Mouse (Mus musculus) embryonic facial prominence, embryonic 14.5 days (tissue): ENCODE measurements at regions not wholly inside any gene's neighbourhood (a gene's known extent, or its start where the extent isn't known, plus 50 kb on each side); places are given as distances from the start of the nearest gene placed in this dataset.
A peak's percentile ranks its signal among the peaks of the same experiment; 100 is the strongest.

Source experiments
- ATAC-seq: fragments of 200-750 bp; cut with Nextera tagmentation; 2 replicates; pipeline ENCODE4 v1.8.0; 2017; ENCODE audit warnings: low read depth, moderate number of reproducible peaks, moderate TSS enrichment
- DNase-seq: peaks from one replicate; pipeline ENCODE4 v3.0.0-alpha.2; 2015; ENCODE audit warnings: low spot score
- H3K27ac ChIP-seq: fragments of 300-500 bp; sonication (generic); replicated peaks from 2 replicates; pipeline ENCODE4 v1.5.1; 2014; ENCODE audit warnings: low read depth, mild to moderate bottlenecking, low read length, moderate library complexity
- H3K27me3 ChIP-seq: fragments of 300-500 bp; sonication (generic); replicated peaks from 2 replicates; pipeline ENCODE4 v1.6.1; 2014; ENCODE audit warnings: low read length; ENCODE audit not compliant: control insufficient read depth, insufficient read depth
- H3K36me3 ChIP-seq: fragments of 300-500 bp; sonication (generic); 2 replicates; pipeline ENCODE4 v1.6.1; 2014; ENCODE audit warnings: low read length, mixed read lengths; ENCODE audit not compliant: control insufficient read depth, insufficient read depth
- H3K4me1 ChIP-seq: fragments of 300-500 bp; sonication (generic); 2 replicates; pipeline ENCODE4 v1.6.1; 2014; ENCODE audit warnings: antibody characterized with exemption, low read length; ENCODE audit not compliant: control insufficient read depth, insufficient read depth
- H3K4me2 ChIP-seq: fragments of 300-500 bp; sonication (generic); 2 replicates; pipeline ENCODE4 v1.6.1; 2014; ENCODE audit warnings: low read depth, mild to moderate bottlenecking, low read length, moderate library complexity, mixed read lengths
- H3K4me3 ChIP-seq: fragments of 300-500 bp; sonication (generic); 2 replicates; pipeline ENCODE4 v1.5.1; 2014; ENCODE audit warnings: low read depth, mild to moderate bottlenecking, low read length
- H3K9ac ChIP-seq: fragments of 300-500 bp; sonication (generic); 2 replicates; pipeline ENCODE4 v1.6.1; 2014; ENCODE audit warnings: low read depth, mild to moderate bottlenecking, low read length, moderate library complexity, mixed read lengths
- H3K9me3 ChIP-seq: fragments of 300-500 bp; sonication (generic); 2 replicates; pipeline ENCODE4 v1.6.1; 2016; ENCODE audit warnings: low read length; ENCODE audit not compliant: control insufficient read depth
- WGBS: fragments of 180-500 bp; shearing (Covaris S2); extraction: QIAGEN DNeasy Blood & Tissue Kit; methylation state at CpG from one replicate; pipeline ENCODE4 v1.1.7; 2014; 5-methylcytosine and 5-hydroxymethylcytosine counted together

DNA sequence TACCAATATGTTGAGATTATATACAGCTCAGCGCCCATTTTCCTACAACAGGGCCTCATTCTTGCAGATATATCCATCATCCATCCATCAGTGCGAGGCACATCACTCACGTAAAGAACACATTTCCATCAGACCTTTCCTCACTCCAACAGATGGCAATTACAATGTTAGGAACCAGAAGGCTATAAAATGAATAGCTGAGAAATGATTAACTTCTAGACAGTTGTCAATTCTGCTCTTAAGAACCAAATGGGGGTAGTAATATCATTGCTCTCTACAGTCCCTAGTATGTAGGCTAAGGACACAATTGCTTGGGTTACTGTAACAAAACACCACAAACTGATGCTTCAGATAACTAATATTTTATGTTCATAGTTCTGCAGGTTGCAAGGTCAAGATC, 176.1 kb upstream of the Sash1 start:
- H3K36me3 ChIP-seq: no peaks in the 10 kb centered on the region
- DNase-seq (no peak), ATAC-seq (no peak)
- H3K27ac ChIP-seq: no peak overlapping the region
- H3K27me3 ChIP-seq: no peaks in the 10 kb centered on the region
- H3K4me2 ChIP-seq: no peak overlapping the region
- no peaks in the 10 kb centered on the region for H3K4me1 ChIP-seq
- no peak overlapping the region for H3K9ac ChIP-seq
- no peak overlapping the region for H3K4me3 ChIP-seq
- 90% methylated on average over 3 of the region's 3 CpGs for WGBS
- H3K9me3 ChIP-seq: no peaks in the 10 kb centered on the region

DNA sequence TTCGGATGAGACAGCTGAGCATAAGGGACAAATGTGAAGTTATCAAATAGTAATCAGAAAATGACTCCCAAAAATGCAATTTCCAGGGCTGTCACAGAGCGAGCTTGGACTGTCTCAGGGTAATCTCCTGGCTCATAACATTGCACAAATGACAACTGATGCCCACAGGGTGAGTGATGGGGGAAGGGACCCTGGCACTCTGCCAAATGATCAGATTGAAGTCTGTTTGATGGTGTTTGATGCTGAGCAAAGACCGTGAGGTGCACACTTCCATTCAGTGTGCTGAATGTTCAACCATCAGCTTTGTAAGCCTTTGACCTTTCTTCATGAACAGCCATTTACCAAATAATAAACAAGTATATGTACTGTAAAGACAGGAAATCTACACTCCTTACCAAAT, 169.4 kb upstream of the Sash1 start:
- Histone ChIP-seq H3K27ac (no peak overlapping the region), H3K4me2 (no peak overlapping the region), H3K4me1 (no peaks in the 10 kb centered on the region; the same call in 1 of the 2 replicates), H3K27me3 (no peaks in the 10 kb centered on the region), H3K4me3 (no peak overlapping the region), H3K9me3 (no peaks in the 10 kb centered on the region), H3K9ac (no peak overlapping the region), H3K36me3 (no peaks in the 10 kb centered on the region)
- ATAC-seq (no peak), DNase-seq (no peak)
- 55% methylated on average over 3 of the region's 3 CpGs for WGBS

DNA sequence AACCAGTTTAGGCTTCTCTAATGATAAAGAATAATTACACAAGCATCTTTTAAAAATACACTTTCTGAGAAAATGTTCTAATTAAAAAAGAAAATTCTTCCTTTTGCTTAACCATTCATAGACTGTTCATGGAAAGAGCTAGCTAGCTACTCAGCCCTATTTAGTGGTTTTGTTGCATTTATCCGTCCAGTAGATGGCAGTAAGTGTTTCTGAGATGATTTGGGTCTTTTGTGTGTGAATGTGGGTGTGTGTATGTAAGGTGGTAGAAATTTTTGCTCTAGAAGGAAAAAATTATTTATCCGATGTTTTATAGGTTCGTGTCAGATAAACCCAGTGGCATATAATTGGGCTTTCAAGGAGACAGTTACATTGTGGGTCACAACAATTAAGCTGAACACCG, 167.5 kb upstream of the Sash1 start:
- DNase-seq: peak; percentile 76
- no peak for ATAC-seq
- 50% methylated on average over 4 of the region's 4 CpGs for WGBS

DNA sequence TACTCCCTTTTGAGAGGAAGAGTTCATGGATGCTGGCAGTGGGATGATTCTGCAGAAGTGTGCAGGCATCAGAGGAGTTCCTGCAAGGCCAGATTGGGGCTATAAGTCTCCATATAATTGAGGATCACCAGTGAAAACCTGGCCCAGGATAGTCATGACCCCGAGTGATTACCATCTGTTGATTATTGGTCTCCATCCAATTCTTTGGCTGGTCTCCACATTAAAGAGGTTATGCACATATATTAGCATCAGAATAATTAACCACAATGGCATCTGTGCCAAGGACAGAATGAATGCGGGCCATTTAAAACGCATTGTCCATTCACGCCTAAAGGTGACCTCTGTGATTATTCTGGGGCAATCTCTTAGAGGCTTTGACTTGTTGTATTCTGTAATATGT, 161.5 kb upstream of the Sash1 start:
- no peak overlapping the region for H3K4me2 ChIP-seq
- H3K4me1 ChIP-seq: no peaks in the 10 kb centered on the region
- DNase-seq (no peak), ATAC-seq (no peak)
- WGBS: 91% methylated on average over 4 of the region's 4 CpGs
- H3K4me3 ChIP-seq: no peak overlapping the region
- no peak overlapping the region for H3K27ac ChIP-seq
- no peaks in the 10 kb centered on the region for H3K9me3 ChIP-seq
- H3K9ac ChIP-seq: no peak overlapping the region
- H3K36me3 ChIP-seq: no peaks in the 10 kb centered on the region
- no peaks in the 10 kb centered on the region for H3K27me3 ChIP-seq

More for the DNA sequence above, 167.5 kb upstream of the Sash1 start:
- Histone ChIP-seq H3K4me1 (no peaks in the 10 kb centered on the region; the same call in 1 of the 2 replicates), H3K27ac (no peak overlapping the region), H3K36me3 (no peaks in the 10 kb centered on the region), H3K9me3 (no peaks in the 10 kb centered on the region), H3K9ac (no peak overlapping the region), H3K4me3 (no peak overlapping the region), H3K4me2 (no peak overlapping the region), H3K27me3 (no peaks in the 10 kb centered on the region)

DNA sequence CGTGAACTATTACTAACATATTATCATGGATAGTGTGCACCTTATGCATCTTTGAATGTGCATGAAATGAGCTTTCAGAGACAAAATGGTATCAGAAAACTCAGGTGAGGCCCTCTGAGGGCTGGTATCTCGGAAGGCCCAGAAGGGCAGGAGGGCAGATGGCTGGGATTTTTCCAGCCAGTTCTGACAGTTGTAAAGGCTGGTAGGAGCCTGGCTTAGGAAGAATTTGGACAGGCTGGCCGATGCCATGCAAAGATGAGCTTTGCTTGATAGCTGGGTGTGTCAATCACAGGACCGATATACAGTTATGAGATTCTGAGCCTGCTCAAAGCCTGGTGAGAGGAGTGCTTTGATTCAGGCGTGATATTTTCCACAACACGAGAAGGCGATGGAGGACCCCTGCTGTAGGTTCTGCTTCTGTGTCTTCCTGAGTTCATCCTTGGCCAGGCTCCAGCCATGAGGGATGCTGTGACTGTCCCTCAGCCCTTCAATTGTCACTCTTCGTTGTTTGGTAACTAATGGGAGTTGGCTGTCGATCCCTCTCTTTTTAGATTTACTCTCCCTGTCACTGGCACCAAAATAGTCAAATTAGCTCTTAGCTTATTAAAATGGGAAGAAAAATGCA, 159.0 kb upstream of the Sash1 start:
- H3K9ac ChIP-seq: no peak overlapping the region
- DNase-seq: no peak
- H3K36me3 ChIP-seq: no peaks in the 10 kb centered on the region
- no peak overlapping the region for H3K27ac ChIP-seq
- ATAC-seq: no peak
- H3K9me3 ChIP-seq: no peaks in the 10 kb centered on the region
- no peaks in the 10 kb centered on the region for H3K27me3 ChIP-seq
- no peaks in the 10 kb centered on the region for H3K4me1 ChIP-seq
- 87% methylated on average over 9 of the region's 9 CpGs for WGBS
- no peak overlapping the region for H3K4me2 ChIP-seq
- H3K4me3 ChIP-seq: no peak overlapping the region

DNA sequence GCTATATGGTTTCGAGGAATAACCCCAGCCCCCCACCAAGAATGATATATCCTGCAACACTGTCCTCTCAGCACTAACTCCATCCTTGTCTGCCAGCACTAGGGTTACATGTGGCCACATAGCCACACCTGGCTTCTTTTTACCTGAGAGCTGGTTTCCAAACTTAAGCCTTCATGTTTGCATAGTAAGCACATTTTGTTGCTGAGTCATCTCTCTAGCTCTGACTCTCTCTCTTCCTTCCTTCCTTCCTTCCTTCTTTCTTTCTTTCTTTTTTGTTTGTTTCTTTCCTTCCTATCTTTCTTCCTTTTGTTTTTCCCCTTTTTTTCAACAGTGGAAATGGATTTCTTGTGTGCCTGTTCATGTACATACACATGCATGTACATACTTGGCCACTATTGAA, 157.6 kb upstream of the Sash1 start:
- Histone ChIP-seq H3K27ac (no peak overlapping the region), H3K9ac (no peak overlapping the region), H3K9me3 (no peaks in the 10 kb centered on the region), H3K36me3 (no peaks in the 10 kb centered on the region), H3K4me1 (no peaks in the 10 kb centered on the region), H3K4me3 (no peak overlapping the region), H3K27me3 (no peaks in the 10 kb centered on the region), H3K4me2 (no peak overlapping the region)
- ATAC-seq: no peak
- DNase-seq: no peak
- WGBS: 100% methylated on average over 1 of the region's 1 CpGs

DNA sequence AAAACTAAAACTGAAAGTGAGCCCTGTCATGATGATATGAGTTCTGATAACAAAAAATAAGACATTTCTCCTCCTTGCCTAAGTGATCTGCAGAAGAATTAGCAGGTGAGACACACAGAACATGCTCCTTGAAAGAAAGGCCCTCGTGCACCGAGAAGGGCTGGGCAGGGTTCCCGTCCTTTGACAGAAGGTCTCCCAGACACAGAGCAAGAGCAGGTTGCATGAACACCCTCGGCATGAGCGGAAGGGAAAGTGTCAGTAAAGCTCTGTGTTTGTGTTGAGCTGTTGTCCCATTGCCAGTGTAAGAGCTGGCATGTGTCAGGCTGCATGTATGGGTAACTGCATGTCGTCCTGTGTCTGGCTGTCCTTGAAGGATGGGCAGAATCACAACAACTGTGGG, 144.6 kb upstream of the Sash1 start:
- H3K27ac ChIP-seq: no peak overlapping the region
- 90% methylated on average over 6 of the region's 6 CpGs for WGBS
- H3K4me2 ChIP-seq: no peak overlapping the region
- no peaks in the 10 kb centered on the region for H3K36me3 ChIP-seq
- no peak for ATAC-seq
- no peaks in the 10 kb centered on the region for H3K27me3 ChIP-seq
- H3K4me3 ChIP-seq: no peak overlapping the region
- H3K4me1 ChIP-seq: no peaks in the 10 kb centered on the region
- H3K9me3 ChIP-seq: no peaks in the 10 kb centered on the region
- no peak for DNase-seq
- no peak overlapping the region for H3K9ac ChIP-seq

DNA sequence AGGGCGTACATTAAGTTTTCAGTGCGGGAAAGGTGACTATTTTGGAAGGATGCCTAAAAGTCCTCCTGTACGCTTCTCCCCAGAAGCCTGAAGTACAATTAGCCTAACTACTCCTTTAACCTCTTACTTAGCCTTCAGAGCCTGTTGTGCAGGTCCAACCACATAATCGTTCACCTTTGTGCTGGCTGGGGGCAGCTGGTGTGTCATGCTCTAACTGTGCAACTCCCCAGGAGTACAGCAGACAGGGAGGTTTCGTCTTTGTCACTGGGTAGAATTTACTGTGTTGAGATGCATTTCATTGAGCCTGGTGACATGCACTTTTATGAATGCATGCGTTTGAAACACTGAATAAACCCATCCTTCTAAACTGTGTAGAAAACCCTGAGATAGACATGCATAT, 143.6 kb upstream of the Sash1 start:
- ATAC-seq (no peak), DNase-seq (no peak)
- no peak overlapping the region for H3K9ac ChIP-seq
- no peak overlapping the region for H3K27ac ChIP-seq
- H3K4me3 ChIP-seq: no peak overlapping the region
- no peaks in the 10 kb centered on the region for H3K36me3 ChIP-seq
- H3K4me1 ChIP-seq: no peaks in the 10 kb centered on the region
- WGBS: 71% methylated on average over 6 of the region's 6 CpGs
- no peaks in the 10 kb centered on the region for H3K9me3 ChIP-seq
- no peak overlapping the region for H3K4me2 ChIP-seq
- no peaks in the 10 kb centered on the region for H3K27me3 ChIP-seq

DNA sequence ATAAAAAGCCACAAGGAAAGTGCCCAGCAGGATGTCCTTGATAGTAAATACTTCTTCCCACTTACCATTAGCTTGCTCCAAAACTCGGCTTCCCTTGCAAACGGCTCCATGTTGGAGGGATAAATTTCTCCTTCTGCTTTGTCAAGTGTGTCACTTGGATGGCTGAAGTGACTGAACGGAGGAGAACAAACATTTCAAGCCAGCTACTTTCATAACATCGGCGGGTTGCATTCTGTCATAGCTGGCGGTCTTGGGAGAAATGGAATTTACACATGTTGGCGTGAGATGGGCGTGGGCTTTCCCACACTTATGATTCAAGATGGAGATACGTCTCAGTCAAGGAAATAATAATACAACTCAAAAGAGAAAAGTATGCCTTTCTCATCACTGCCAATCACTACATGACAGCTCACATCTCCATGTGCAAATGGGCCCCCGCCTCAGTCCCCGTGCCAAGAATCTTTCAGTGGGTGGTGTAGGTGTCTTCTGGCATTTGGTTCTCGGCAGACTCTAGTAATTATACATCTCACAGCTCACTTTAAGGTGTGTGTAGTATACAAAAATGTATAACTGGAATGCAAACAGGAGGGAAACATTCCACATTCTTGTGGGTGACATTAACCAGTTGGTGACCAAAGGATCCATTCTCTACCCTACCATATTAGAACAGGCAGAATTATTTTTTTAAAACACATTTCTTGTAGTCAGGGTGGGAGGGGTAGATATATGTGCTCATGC, 141.4 kb upstream of the Sash1 start:
- Histone ChIP-seq H3K27me3 (no peaks in the 10 kb centered on the region), H3K4me3 (no peak overlapping the region), H3K4me2 (no peak overlapping the region), H3K27ac (no peak overlapping the region), H3K4me1 (no peaks in the 10 kb centered on the region), H3K36me3 (no peaks in the 10 kb centered on the region), H3K9me3 (no peaks in the 10 kb centered on the region), H3K9ac (no peak overlapping the region)
- 76% methylated on average over 12 of the region's 12 CpGs for WGBS
- no peak for DNase-seq
- no peak for ATAC-seq
